Mouse (Mus musculus) adipose tissue, adult 10 weeks (tissue): ENCODE data around the gene 0610009B22Rik. TPM values are rescaled to one million over a fixed set of nuclear protein-coding genes. Genes with fewer than 3 reads are reported as not detected.

Source experiments
- polyA plus RNA-seq: library from polyadenylated mRNA; stranded (reverse); fragments of 350-450 nt; fragmentation: Illumina TruSeq; extraction: RNeasy Lipid Tissue Mini Kit (QIAGEN cat#74804); gene quantifications from one replicate; pipeline ENCODE4 v1.2.3, GENCODE M21; 2014; ENCODE audit warnings: low read depth, low replicate concordance

Gene 0610009B22Rik
- 46.9 TPM for polyA plus RNA-seq

DNA sequence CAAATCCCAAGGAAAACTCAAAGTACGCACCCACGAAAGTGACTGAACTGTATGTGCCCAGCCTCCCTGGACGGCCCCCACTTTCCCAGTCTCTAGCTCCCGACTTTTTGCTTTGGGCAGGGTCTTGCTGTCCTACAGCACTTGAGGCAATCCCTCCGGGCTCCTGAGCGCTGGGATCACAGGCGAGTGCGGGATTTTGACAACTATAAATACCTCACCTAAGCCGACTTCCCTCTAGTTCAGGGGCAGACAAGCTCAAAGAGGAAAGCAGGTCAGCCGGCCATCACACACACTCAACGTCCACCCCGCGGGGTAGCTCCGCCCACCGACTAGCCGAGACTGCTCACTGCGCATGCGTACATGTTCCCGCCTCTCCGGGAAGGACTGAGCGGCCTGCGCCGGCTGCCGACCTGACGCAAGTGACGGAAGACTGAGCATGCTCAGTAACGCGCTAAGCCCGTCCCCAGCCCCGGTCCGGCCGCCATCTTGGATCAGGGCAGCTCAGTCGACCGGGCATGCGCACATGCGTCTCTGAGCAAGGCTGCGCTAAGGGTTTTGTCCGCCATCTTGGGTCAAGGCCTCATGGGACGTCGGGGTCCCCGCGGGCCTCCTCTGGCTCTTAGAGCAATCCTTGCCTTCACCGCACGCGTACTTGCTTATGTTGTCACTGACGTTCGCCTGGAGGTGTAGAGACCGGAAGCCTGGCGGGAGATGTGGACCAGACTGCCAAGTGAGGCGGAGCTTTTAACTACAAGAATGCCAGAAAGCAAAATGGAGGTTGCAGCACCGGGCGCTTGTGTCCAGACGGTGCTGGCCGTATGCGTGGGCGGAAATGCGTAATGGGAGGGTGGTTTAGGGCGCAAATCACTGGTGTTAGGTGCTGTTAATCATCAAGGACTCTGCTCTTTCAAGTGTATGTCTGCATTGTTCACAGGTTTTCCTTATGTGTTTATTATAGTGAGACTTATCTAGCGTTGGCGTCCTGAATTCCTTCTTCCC is at the start of gene 0610009B22Rik:
0610009B22Rik (minus strand) TSS at position 545 of the 999 bp plus-strand sequence.

DNA sequence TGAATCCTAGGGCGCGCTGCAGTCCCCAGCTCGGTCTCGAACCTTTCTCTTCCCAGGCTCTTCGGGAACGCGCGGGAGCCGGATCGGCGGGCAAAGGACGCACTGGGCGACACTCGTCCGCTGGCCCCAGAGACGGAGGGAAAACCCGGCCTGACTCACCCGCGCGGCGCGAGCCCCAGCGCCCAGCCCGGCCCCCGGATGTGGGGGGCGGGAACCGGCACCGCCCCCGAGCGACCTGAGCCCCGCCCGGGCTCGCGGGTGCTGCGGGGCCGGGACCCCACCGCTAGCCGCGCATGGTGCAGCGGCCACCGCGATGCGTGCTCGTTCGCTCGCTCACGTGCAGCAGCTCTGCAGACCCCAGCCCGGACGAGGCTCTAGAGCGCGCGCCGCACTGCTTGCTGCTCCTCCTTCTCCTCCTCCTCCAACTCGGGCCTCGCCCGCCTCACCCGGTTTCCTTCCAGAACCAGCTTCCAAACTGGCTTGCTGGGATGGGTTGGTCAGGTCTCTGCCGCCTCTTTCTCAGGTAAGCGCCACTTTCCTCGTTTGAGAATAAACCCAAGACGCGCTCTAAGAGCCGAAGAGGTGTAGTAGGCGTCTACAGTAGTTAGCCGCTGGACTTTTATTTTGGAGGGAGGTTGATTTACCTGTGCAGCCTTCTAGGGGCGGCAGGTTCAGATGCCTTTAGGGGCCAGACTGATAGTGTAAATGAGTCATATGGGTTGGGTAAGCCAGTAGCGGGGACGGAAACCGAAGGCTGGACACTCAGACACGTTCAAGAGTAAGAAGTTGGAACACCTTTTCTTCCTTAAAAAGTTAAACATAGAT is 37.8 kb downstream of the 0610009B22Rik start, which contains the start of the genes N4bp3 and D930048N14Rik:
N4bp3 (minus strand) TSS at position 152 of the 825 bp plus-strand sequence.
D930048N14Rik (plus strand) TSS at position 264 of the 825 bp plus-strand sequence.

DNA sequence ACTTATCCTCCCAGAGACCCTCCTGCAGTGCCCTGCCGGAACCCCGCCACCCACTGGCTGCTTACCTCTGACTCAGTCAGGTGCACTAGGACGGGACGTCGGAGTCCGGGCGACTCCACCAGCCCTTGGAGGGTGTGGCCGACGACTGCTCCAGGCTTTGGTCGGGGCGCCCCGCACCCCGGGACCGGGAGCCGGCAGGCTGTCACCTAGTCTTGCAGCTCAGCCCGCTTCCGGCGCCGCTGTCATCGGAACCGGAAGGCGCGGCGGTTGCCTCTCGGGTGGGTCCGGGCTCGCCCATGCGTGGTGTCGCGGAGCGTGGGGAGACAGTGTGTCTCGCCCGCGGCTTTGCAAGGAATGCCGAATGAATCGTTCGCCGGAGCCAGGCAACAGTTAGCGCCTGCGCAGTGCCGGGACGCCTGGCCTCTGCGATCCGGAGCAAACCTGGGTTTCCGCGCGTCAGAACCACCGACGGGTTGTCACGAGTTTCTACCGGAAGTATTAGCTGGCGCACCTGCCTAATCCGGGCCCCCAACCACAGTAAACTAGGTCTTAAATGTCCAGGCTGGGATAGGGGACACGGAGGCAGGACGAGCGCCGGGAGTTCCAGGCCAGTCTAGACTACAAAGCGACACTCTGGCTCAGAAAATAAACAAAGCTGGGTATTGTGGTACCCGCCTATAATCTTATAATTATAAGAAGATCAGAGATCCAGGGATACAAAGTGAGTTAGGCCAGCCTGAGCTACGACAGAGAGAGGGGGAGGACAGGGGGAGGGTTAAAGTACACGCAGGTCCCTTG is 53.0 kb downstream of the 0610009B22Rik start, which contains the start of gene Rmnd5b:
Rmnd5b (minus strand) TSS at position 372 of the 798 bp plus-strand sequence.

Other genes starting within 250 kb of the 0610009B22Rik start
- 13.7 TPM for gene Phykpl, start 104.1 kb downstream of the 0610009B22Rik start, polyA plus RNA-seq
- gene Hnrnpab, start 82.0 kb downstream of the 0610009B22Rik start, polyA plus RNA-seq = 192 TPM
- gene Nhp2, start 69.1 kb downstream of the 0610009B22Rik start, polyA plus RNA-seq = 42.7 TPM
- 35.0 TPM for gene Rmnd5b, start 53.0 kb downstream of the 0610009B22Rik start, polyA plus RNA-seq
- gene N4bp3, start 38.0 kb downstream of the 0610009B22Rik start, polyA plus RNA-seq = 20.5 TPM
- 20.6 TPM for gene D930048N14Rik, start 37.9 kb downstream of the 0610009B22Rik start, polyA plus RNA-seq
- 10.8 TPM for gene Sec24a, start 74.8 kb upstream of the 0610009B22Rik start, polyA plus RNA-seq
- gene Sar1b, start 74.8 kb upstream of the 0610009B22Rik start, polyA plus RNA-seq = 78.5 TPM
- gene Jade2, start 168.8 kb upstream of the 0610009B22Rik start, polyA plus RNA-seq = 14.2 TPM